Mouse (Mus musculus): ENCODE results near the gene Mbl2. TPM values are rescaled to one million over a fixed set of nuclear protein-coding genes. Genes with fewer than 3 reads are reported as not detected.
"Not testable (repeated sequence)": the region's sequence is repeated elsewhere in the genome, so short reads cannot be mapped to it uniquely, and the experiment has no call there.

The Mbl2 gene
- not detected in 2 replicates for total RNA-seq (2017)

- no peak for ATAC-seq (ENCODE audit: extremely low read depth, insufficient number of reproducible peaks, low FRiP score, poor library complexity, severe bottlenecking)
Observed at GRCm38 (mm10) chr19:30232691-30233090, at the start of gene Mbl2. Gene Mbl2, plus strand, starts transcription at chr19:30232942.

GRCm38 (mm10) chr19:30185536-30185935 is 47.2 kb upstream of the Mbl2 start:
- no peak for ATAC-seq (ENCODE audit: extremely low read depth, insufficient number of reproducible peaks, low FRiP score, poor library complexity, severe bottlenecking)

- no peak for ATAC-seq (ENCODE audit: extremely low read depth, insufficient number of reproducible peaks, low FRiP score, poor library complexity, severe bottlenecking)
Observed at GRCm38 (mm10) chr19:30187232-30187631, 45.5 kb upstream of the Mbl2 start.

DNA sequence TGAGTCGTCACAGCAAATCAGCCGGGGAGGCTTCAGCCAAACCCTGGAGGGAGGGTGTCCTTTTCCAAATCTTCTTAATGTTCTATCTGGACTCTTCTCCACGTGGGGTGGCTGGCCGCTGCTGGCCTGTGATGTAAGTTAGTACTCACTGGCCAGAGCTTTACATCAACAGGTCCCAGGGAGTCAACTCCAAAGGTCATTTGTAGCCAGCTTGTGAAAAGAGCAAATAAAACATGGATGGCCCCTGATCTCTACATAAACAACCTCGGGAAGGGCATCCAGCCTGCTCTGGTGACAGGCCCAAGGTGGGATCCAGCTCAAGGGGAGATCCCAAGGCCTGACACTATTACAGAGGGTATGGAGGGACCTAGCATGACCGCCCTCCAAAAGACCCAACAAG is 37.7 kb upstream of the Mbl2 start:
- ATAC-seq (ENCODE audit: extremely low read depth, insufficient number of reproducible peaks, low FRiP score, poor library complexity, severe bottlenecking), result no peak

DNA sequence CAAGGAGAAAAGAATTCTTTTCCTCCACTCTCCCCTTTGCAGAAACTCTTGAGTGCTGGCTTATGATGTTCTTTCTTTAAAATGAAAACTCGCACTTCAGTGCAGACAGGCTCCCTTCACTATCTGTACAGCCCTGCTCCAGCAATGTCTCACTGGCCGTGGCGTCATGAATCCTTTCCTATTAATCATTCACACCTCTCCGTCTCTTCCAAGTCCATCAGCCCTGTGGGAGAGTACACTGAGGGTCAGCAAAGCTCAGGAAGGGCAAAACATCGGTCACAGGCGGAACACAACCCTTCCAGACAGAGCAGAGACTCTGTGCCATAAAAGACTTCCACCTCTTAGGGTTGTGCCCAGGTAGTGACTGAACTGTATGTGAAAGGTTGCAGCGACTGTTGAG is 30.6 kb upstream of the Mbl2 start:
- ATAC-seq (ENCODE audit: extremely low read depth, insufficient number of reproducible peaks, low FRiP score, poor library complexity, severe bottlenecking), result no peak

GRCm38 (mm10) chr19:30205159-30205816 is 27.5 kb upstream of the Mbl2 start:
- ATAC-seq (ENCODE audit: extremely low read depth, insufficient number of reproducible peaks, low FRiP score, poor library complexity, severe bottlenecking), result no peak

DNA sequence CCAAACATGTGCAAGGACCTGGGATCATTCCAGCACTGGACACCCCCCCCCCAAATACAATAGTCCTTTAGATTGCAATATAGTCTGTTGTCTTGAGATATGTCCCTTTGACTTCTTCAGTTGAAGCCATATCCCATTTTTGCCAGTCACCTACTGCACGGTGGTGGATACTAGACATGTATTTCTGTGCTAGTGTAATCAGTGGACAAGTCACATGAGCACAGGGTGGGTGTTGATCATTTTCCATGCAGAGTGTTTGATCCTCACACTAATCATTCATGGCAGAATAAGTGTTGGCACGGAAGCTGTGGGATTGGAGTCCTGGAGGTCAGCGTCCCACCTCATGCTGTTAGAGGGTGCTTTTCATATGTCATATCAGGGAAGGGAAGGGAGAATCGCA is 26.9 kb upstream of the Mbl2 start:
- ATAC-seq (ENCODE audit: extremely low read depth, insufficient number of reproducible peaks, low FRiP score, poor library complexity, severe bottlenecking), result no peak

GRCm38 (mm10) chr19:30206981-30207380 is 25.8 kb upstream of the Mbl2 start:
- no peak for ATAC-seq (ENCODE audit: extremely low read depth, insufficient number of reproducible peaks, low FRiP score, poor library complexity, severe bottlenecking)

DNA sequence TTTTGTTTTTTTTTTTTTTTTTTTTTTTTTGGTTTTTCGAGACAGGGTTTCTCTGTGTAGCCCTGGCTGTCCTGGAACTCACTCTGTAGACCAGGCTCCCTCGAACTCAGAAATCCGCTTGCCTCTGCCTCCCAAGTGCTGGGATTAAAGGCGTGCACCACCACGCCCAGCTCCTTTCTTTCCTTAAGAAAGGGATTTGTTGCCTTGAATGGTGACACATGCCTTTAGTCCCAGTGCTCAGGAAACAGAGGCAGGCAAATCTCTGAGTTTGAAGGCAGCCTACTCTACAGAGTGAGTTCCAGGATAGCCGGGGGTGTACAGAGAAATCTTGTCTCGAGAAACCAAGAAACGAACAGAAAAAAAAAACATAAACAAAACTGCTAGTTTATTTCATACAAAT is 23.7 kb upstream of the Mbl2 start:
- not testable (repeated sequence) for ATAC-seq (ENCODE audit: extremely low read depth, insufficient number of reproducible peaks, low FRiP score, poor library complexity, severe bottlenecking)

DNA sequence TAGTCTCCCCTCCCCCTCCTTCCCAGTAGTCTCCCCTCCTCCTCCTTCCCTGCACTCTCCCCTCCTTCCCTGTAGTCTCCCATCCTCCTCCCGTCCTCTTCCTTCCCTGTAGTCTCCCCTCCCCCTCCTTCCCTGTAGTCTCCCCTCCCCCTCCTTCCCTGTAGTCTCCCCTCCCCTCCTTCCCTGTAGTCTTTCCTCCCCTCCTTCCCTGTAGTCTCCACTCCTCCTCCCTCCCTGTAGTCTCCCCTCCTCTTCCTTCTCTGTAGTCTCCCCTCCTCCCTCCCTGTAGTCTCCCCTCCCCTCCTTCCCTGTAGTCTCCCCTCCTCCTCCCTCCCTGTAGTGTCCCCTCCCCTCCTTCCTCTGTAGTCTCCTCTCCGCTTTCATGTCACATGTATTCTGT is 18.7 kb upstream of the Mbl2 start:
- ATAC-seq (ENCODE audit: extremely low read depth, insufficient number of reproducible peaks, low FRiP score, poor library complexity, severe bottlenecking), result no peak

GRCm38 (mm10) chr19:30215736-30216135 is 17.0 kb upstream of the Mbl2 start:
- not testable (repeated sequence) for ATAC-seq (ENCODE audit: extremely low read depth, insufficient number of reproducible peaks, low FRiP score, poor library complexity, severe bottlenecking)

- ATAC-seq (ENCODE audit: extremely low read depth, insufficient number of reproducible peaks, low FRiP score, poor library complexity, severe bottlenecking), result no peak
Observed at GRCm38 (mm10) chr19:30216186-30216585, 16.6 kb upstream of the Mbl2 start.

GRCm38 (mm10) chr19:30217335-30217734 is 15.4 kb upstream of the Mbl2 start:
- no peak for ATAC-seq (ENCODE audit: extremely low read depth, insufficient number of reproducible peaks, low FRiP score, poor library complexity, severe bottlenecking)

- not testable (repeated sequence) for ATAC-seq (ENCODE audit: extremely low read depth, insufficient number of reproducible peaks, low FRiP score, poor library complexity, severe bottlenecking)
Observed at GRCm38 (mm10) chr19:30222593-30222992, 10.1 kb upstream of the Mbl2 start.

DNA sequence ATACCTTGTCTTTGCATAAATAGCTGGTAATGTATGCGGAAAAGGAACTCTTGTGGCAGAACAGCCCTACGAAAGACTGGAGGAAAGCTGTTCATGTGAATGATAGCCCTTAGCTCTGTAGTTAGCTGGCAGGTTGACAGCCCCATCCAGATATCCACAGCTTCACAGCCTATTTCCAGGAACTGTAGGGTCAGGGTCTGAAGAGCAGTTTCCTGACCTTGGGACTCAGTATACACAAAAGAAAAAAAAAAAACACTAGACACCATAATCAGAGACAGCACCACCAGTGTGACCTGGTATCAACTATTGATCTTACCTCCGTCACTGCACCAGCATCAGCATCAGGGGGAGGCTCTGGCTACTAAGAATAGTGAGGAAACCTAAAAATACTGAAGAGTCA is 3.3 kb upstream of the Mbl2 start:
- no peak for ATAC-seq (ENCODE audit: extremely low read depth, insufficient number of reproducible peaks, low FRiP score, poor library complexity, severe bottlenecking)

- ATAC-seq (ENCODE audit: extremely low read depth, insufficient number of reproducible peaks, low FRiP score, poor library complexity, severe bottlenecking), result no peak
Observed at GRCm38 (mm10) chr19:30234416-30234815, 1.7 kb downstream of the Mbl2 start.

- ATAC-seq (ENCODE audit: extremely low read depth, insufficient number of reproducible peaks, low FRiP score, poor library complexity, severe bottlenecking), result no peak
Observed at GRCm38 (mm10) chr19:30247359-30247758, 14.6 kb downstream of the Mbl2 start.

DNA sequence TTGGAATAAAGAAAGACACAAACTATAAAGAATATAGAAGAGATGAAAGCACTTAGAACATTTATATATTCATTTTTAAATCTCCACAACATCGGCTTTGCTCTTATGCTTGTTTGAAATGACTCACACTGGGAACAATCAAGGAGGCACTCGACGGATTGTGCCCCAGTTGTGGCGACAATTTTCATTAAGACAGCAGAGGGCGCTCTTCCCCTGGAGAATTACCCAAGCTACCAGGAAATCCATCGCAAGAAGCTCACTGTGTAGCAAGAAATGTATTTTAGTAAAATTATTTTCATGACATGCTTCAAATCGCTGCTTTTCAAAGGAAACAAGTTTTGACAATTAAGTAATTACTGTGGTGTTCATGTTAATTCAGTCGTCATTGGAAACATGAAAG is 16.1 kb downstream of the Mbl2 start:
- ATAC-seq (ENCODE audit: extremely low read depth, insufficient number of reproducible peaks, low FRiP score, poor library complexity, severe bottlenecking), result no peak

- no peak for ATAC-seq (ENCODE audit: extremely low read depth, insufficient number of reproducible peaks, low FRiP score, poor library complexity, severe bottlenecking)
Observed at GRCm38 (mm10) chr19:30252253-30252652, 19.5 kb downstream of the Mbl2 start.

GRCm38 (mm10) chr19:30256339-30256738 is 23.6 kb downstream of the Mbl2 start:
- ATAC-seq (ENCODE audit: extremely low read depth, insufficient number of reproducible peaks, low FRiP score, poor library complexity, severe bottlenecking), result no peak

DNA sequence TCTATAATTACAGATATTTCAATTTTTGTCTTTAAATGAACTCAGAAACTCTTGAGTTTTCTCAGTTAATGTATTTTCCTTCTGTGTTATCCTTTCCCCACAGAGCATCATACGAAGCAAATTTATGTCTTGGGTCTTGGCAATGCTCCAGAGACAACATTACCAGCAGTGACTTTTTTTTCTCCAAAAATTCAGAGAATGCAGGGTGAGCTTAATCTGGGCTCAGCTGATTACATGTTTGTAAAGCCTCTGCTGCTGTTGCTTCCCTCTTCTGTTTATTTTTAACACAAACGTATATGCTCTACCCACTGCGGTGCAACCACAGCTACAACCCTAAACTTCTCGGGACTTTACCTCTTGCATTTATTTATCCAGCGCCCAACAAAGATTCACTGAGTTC is 48.4 kb downstream of the Mbl2 start:
- no peak for ATAC-seq (ENCODE audit: extremely low read depth, insufficient number of reproducible peaks, low FRiP score, poor library complexity, severe bottlenecking)

Measured in neutrophil, adult 5-6 weeks (primary cell).